Mouse (Mus musculus) left cerebral cortex, postnatal 10 days (tissue): Measurements from ENCODE around the gene Atg14. TPM values are rescaled to one million over a fixed set of nuclear protein-coding genes. Genes with fewer than 3 reads are reported as not detected.
"Not testable (repeated sequence)": the region's sequence is repeated elsewhere in the genome, so short reads cannot be mapped to it uniquely, and the experiment has no call there.

Experiments used
- DNase-seq, 2 experiments: peaks; one replicate each; pipeline ENCODE4 v3.0.0; 2021 to 2022; ENCODE audit warnings: low spot score in 2 of 2, mixed read lengths in 1 of 2; ENCODE audit errors: extremely low spot score in 1 of 2
- intact Hi-C: fragments of 180-260 bp; cut with DNase I; formaldehyde crosslinking; loops from one replicate; pipeline ENCODE4 v1.15.1; 2025
- total RNA-seq, 2 experiments: library from RNA; stranded (reverse); gene quantifications; 2 replicates each; pipeline ENCODE4 v1.2.3; 2021

Atg14 gene
- total RNA-seq, result 10 to 100 TPM; 13.0 to 13.8 TPM

- intact Hi-C loops, DNase-seq: not testable (repeated sequence)
These were observed at the start of gene Atg14 for GRCm38 (mm10) chr14:47570549-47570948. Gene Atg14 (minus strand): TSS chr14:47570649.

GRCm38 (mm10) chr14:47618891-47619290 is 48.4 kb upstream of the Atg14 start:
- intact Hi-C loops, result no loop called here

GRCm38 (mm10) chr14:47613254-47613653 is 42.8 kb upstream of the Atg14 start:
- intact Hi-C loops, result no loop called here
- DNase-seq, result no peak

More at GRCm38 (mm10) chr14:47618891-47619290, 48.4 kb upstream of the Atg14 start:
- DNase-seq, result no peak

DNA sequence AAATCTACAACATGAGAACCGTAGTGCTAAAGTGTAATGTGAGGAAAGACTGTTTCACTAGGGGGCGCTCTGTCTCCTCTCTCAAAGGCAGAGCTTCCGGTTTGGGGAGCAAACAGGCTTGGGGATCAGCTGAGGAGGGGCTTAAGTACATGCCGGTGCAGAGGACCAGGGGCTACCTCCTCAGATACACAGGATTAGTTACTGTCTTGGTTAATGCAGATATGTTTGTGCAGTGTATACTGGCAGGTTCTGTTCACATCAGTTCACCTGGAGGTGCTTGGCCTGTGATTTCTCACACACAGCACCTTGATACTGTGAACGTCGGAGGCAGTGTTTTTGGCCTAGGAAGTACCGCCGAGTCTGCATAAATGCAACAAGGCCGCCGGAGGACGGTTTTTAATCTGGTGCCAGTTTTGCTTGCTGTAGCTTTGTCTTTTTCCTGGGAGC is 27.5 kb upstream of the Atg14 start:
- intact Hi-C loops, result loop anchor here (10.0 kb wide), 1 partner anchor 47 kb away; the partner anchor contains the start of gene Ktn1
- DNase-seq, result peak; percentile 69 to 72

- intact Hi-C loops, result loop anchor here (10.0 kb wide), 1 partner anchor 50 kb away; the partner anchor contains the start of gene Ktn1
- no peak for DNase-seq
These were observed 24.1 kb upstream of the Atg14 start for GRCm38 (mm10) chr14:47594426-47595103.

- DNase-seq, result no peak
- intact Hi-C loops, result loop anchor here (10.0 kb wide), 1 partner anchor 54 kb away; the partner anchor contains the start of gene Ktn1
These were observed 20.0 kb upstream of the Atg14 start for GRCm38 (mm10) chr14:47590391-47590975.

GRCm38 (mm10) chr14:47589444-47589843 is 19.0 kb upstream of the Atg14 start:
- intact Hi-C loops, result loop anchor here (10.0 kb wide), 1 partner anchor 775 kb away; no protein-coding TSS in a partner anchor

GRCm38 (mm10) chr14:47584346-47584745 is 13.9 kb upstream of the Atg14 start:
- intact Hi-C loops, result loop anchor here (10.0 kb wide), 1 partner anchor 780 kb away; no protein-coding TSS in a partner anchor
- no peak for DNase-seq

More at GRCm38 (mm10) chr14:47589444-47589843, 19.0 kb upstream of the Atg14 start:
- no peak for DNase-seq

- no peak for DNase-seq
- intact Hi-C loops, result loop anchor here (10.0 kb wide), 1 partner anchor 783 kb away; no protein-coding TSS in a partner anchor
These were observed 11.2 kb upstream of the Atg14 start for GRCm38 (mm10) chr14:47581681-47582080.

DNA sequence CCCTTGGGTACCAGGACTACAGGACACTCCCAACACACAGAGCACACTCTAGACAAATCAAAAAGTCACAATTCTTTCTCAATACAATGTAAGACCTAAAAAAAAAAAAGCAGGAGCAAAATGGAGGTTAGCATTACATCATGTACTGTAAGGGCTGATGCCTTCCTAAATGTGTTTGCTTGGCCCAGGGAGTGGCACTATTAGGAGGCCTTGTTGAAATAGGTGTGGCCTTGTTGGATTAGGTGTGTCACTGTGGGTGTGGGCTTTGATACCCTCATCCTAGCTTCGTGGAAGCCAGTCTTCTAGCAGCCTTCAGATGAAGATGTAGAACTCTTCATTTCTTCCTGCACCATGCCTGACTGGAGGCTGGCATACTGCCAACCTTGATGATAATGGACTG is 10.8 kb upstream of the Atg14 start:
- DNase-seq, result no peak
- intact Hi-C loops, result loop anchor here (10.0 kb wide), 1 partner anchor 784 kb away; no protein-coding TSS in a partner anchor

DNA sequence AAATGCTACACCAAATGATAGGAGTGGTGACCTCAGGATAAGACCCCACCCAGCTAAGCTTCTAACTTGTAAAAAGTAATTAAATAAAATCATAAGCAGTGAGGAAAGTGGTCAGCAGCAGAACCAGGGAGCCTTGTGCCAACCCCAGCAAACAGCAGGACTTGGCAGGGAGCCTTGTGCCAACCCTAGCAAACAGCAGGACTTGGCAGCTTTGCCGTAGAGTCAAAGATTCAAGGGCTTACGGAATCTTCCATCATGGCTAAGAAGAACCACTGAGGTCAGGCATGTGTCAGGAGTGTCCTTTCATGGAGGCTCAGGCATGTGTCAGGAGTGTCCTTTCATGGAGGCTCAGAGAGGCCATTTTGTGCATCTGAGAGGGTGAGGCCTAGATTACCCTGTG is 7.6 kb upstream of the Atg14 start:
- intact Hi-C loops, result no loop called here
- peak in 1 of 2 experiments; percentile 28 for DNase-seq

DNA sequence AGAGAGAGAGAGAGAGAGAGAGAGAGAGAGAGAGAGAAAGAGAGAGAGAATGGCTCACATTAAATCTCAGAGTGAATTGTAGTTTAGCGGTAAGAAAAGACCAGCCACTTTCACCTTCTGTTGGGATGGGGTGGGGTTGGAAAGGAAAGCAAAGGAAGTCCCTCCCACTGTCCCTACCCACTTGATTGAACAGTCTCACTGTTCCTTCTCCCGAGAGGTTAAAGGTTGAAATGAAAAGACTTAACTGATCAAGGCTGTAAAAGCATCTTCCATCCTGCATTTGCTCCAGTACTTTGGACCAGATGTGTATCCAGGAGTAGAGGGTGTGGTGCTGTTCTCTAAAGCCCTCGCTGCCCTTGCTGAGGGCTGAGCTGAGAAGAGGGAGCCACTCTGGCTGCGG is 6.2 kb upstream of the Atg14 start:
- no peak for DNase-seq
- intact Hi-C loops, result no loop called here

GRCm38 (mm10) chr14:47574721-47575120 is 4.3 kb upstream of the Atg14 start:
- intact Hi-C loops, result no loop called here
- DNase-seq, result no peak

DNA sequence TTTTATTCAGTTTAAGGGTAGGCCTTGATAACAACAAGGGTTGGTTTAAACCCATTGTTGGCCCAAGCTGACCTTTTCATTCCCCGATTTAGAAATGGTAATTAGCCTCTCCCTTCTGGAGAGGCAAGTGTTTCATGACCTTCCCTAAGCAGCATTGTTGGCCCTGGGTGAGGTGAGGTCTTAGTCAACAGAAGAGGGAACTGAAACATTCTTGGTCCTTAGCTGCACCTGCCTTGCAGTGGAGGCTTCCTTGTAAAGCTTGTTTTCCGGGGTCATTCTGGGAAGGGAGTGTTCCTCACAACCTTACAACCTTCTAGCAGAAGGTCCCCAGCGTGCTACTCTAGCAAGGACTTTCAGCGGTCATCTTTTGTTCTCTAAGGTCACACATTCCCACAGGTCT is 2.3 kb upstream of the Atg14 start:
- intact Hi-C loops, result no loop called here
- DNase-seq, result no peak

GRCm38 (mm10) chr14:47567962-47568652 is 2.3 kb downstream of the Atg14 start:
- intact Hi-C loops, result no loop called here
- peak; percentile 93 to 96 for DNase-seq

- intact Hi-C loops, result no loop called here
These were observed 7.3 kb downstream of the Atg14 start for GRCm38 (mm10) chr14:47563106-47563505.

DNA sequence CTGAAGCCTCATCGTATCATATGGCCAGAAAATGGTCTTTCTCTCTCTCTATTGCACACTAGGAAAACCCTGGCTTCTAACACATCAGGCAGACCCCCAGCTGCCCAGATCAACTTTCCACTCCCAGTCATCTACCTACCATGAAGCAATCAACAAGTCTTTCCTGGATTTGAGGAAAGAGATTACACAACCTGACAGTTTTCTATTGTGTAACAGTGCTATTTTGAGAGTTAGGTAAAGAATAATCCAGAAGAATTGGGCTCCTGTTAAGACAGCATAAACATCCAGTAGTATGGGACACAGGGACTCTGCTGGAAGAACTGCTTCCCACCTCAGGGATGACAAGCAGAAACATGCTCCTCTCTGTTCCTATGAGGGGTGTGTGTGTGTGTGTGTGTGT is 7.9 kb downstream of the Atg14 start:
- intact Hi-C loops, result no loop called here
- DNase-seq, result no peak

More at GRCm38 (mm10) chr14:47563106-47563505, 7.3 kb downstream of the Atg14 start:
- DNase-seq, result no peak

- DNase-seq, result no peak
- intact Hi-C loops, result no loop called here
These were observed 9.7 kb downstream of the Atg14 start for GRCm38 (mm10) chr14:47560714-47561113.

GRCm38 (mm10) chr14:47555225-47555624 is 15.2 kb downstream of the Atg14 start:
- intact Hi-C loops, result no loop called here
- no peak for DNase-seq
